Mouse (Mus musculus) C2C12 (cell line): ENCODE data around the gene 2900026A02Rik.

Source experiments
- CEBPB ChIP-seq: IDR thresholded peaks from one replicate; pipeline ENCODE4 v1.6.1; 2011; ENCODE audit warnings: low read depth, mild to moderate bottlenecking, control low read depth, moderate library complexity
- CTCF ChIP-seq: IDR thresholded peaks from one replicate; pipeline ENCODE4 v1.5.1; 2011; ENCODE audit not compliant: control insufficient read depth, insufficient read depth, insufficient read length
- FOSL1 ChIP-seq: IDR thresholded peaks from one replicate; pipeline ENCODE4 v1.8.0; 2011; ENCODE audit warnings: mild to moderate bottlenecking, low read length; ENCODE audit not compliant: poor library complexity, insufficient read depth, severe bottlenecking
- MAX ChIP-seq: IDR thresholded peaks from one replicate; pipeline ENCODE4 v1.6.1; 2011; ENCODE audit warnings: mild to moderate bottlenecking, control low read depth
- MYOD1 ChIP-seq: IDR thresholded peaks from one replicate; pipeline ENCODE4 v1.6.1; 2011; ENCODE audit warnings: low read depth; ENCODE audit not compliant: control insufficient read depth, insufficient read length
- USF1 ChIP-seq: IDR thresholded peaks from one replicate; pipeline ENCODE4 v1.6.1; 2011; ENCODE audit warnings: low read depth, mild to moderate bottlenecking, control low read depth, moderate library complexity

- TF ChIP-seq CTCF (no peak), MAX (no peak), FOSL1 (no peak), CEBPB (no peak), USF1 (no peak), MYOD1 (no peak)
These were observed 142.3 kb downstream of the 2900026A02Rik start for GRCm38 (mm10) chr5:113078686-113079085.
